Mouse (Mus musculus): ENCODE measurements around the gene Wdfy1. TPM values are rescaled to one million over a fixed set of nuclear protein-coding genes. Genes with fewer than 3 reads are reported as not detected.

Gene Wdfy1
- polyA plus RNA-seq, 1 experiment from 2014 or later: 48.0 TPM

DNA sequence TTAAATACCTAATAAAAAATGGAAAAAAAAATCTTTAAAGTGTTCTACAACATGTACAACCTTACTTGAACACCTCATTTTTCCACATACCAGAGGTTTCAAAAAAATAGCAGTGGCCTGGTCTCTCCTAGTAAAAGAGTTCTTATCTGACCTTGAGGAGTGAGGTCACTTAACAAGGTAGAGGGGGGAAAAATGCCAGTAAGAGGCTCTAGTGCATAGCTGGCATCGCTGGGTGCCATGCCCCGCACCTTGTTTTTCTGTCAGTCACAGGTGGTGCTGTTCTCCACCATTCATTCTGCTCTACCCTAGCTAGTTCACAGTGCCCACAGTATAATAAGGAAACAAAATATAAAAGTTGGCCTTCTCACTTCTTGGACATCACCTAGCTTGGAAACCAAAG, 121.0 kb downstream of the Wdfy1 start:
- 94% methylated on average over 2 of the region's 2 CpGs for WGBS

More for the DNA sequence above, 121.0 kb downstream of the Wdfy1 start:
- Histone ChIP-seq H3K36me3 (no peaks in the 10 kb centered on the region), H3K27ac (replicated peaks) (no peak overlapping the region), H3K4me2 (replicated peaks) (no peak overlapping the region), H3K9me3 (replicated peaks) (no peaks in the 10 kb centered on the region), H3K4me1 (no peaks in the 10 kb centered on the region), H3K27me3 (no peaks in the 10 kb centered on the region), H3K9ac (no peak overlapping the region), H3K4me3 (replicated peaks) (no peak overlapping the region)
- no peak for ATAC-seq (ENCODE audit: insufficient number of reproducible peaks, low FRiP score, low TSS enrichment, low read depth)

Other genes starting within 250 kb of the Wdfy1 start
- gene Ap1s3, start 104.2 kb downstream of the Wdfy1 start, polyA plus RNA-seq (2015; fragmentation: Nextera tagmentation; extraction: Ambion mirVana): 0.39 and 0.47 TPM in 2 replicates
- 44.8 and 47.6 TPM in 2 replicates for gene Mrpl44, start 125 bp downstream of the Wdfy1 start, polyA plus RNA-seq (2015; fragmentation: Nextera tagmentation; extraction: Ambion mirVana)
- gene Serpine2, start 85.0 kb upstream of the Wdfy1 start, polyA plus RNA-seq (2015; fragmentation: Nextera tagmentation; extraction: Ambion mirVana): 276 and 314 TPM in 2 replicates